Mouse (Mus musculus) CH12.LX (cell line): Measurements from ENCODE around the gene Tacc3.

Experiments used
- CHD1 ChIP-seq: IDR thresholded peaks from 2 replicates; pipeline ENCODE4 v1.6.1; 2012; ENCODE audit warnings: low read depth, low read length, improper control_type of control experiment, inconsistent platforms
- CHD2 ChIP-seq: IDR thresholded peaks from 2 replicates; pipeline ENCODE4 v1.6.1; 2011; ENCODE audit warnings: low read length, improper control_type of control experiment
- CTCF ChIP-seq, 2 experiments: IDR thresholded peaks in 1 of 2; conservative IDR thresholded peaks in 1 of 2; 2 replicates each; pipeline ENCODE4 v1.5.1; 2011 to 2012; ENCODE audit warnings: low read depth in 2 of 2, low read length in 2 of 2, improper control_type of control experiment in 1 of 2, inconsistent platforms in 1 of 2, mild to moderate bottlenecking in 1 of 2, moderate library complexity in 1 of 2
- JUN ChIP-seq: IDR thresholded peaks from 2 replicates; pipeline ENCODE4 v1.6.1; 2011; ENCODE audit warnings: low read depth, mild to moderate bottlenecking, low read length, improper control_type of control experiment, moderate library complexity; ENCODE audit not compliant: insufficient read depth
- MAX ChIP-seq: IDR thresholded peaks from 2 replicates; pipeline ENCODE4 v1.6.1; 2011; ENCODE audit warnings: low read length, improper control_type of control experiment
- MAZ ChIP-seq: IDR thresholded peaks from 2 replicates; pipeline ENCODE4 v1.6.1; 2012; ENCODE audit warnings: low read depth, mild to moderate bottlenecking, inconsistent platforms, low read length, improper control_type of control experiment, moderate library complexity
- POLR2A ChIP-seq: IDR thresholded peaks from 2 replicates; pipeline ENCODE4 v1.6.1; 2011; ENCODE audit warnings: low read depth, mild to moderate bottlenecking, improper control_type of control experiment, low read length
- POLR2AphosphoS2 ChIP-seq: IDR thresholded peaks from 2 replicates; pipeline ENCODE4 v1.6.1; 2011; ENCODE audit warnings: low read depth, low read length, improper control_type of control experiment
- RAD21 ChIP-seq: IDR thresholded peaks from 2 replicates; pipeline ENCODE4 v1.6.1; 2011; ENCODE audit warnings: low read depth, mild to moderate bottlenecking, low read length, improper control_type of control experiment, moderate library complexity
- SMC3 ChIP-seq: IDR thresholded peaks from 2 replicates; pipeline ENCODE4 v1.6.1; 2011; ENCODE audit warnings: low read depth, low read length, improper control_type of control experiment
- TCF12 ChIP-seq: IDR thresholded peaks from 2 replicates; pipeline ENCODE4 v1.6.1; 2014; ENCODE audit warnings: low read depth, mild to moderate bottlenecking, inconsistent platforms, low read length, improper control_type of control experiment
- USF1 ChIP-seq: IDR thresholded peaks from 2 replicates; pipeline ENCODE4 v1.6.1; 2014; ENCODE audit warnings: low read depth, mild to moderate bottlenecking, inconsistent platforms, low read length, improper control_type of control experiment
- ZNF384 ChIP-seq: IDR thresholded peaks from 2 replicates; pipeline ENCODE4 v1.6.1; 2012; ENCODE audit warnings: low read depth, low read length, improper control_type of control experiment, inconsistent platforms

- TF ChIP-seq CHD1 (no peak), CHD2 (no peak), MAZ (no peak), JUN (no peak), CTCF (conservative IDR thresholded peaks at IDR 0.05 in 1 of 2, IDR thresholded peaks at IDR 0.05 in 1 of 2; ENCODE audit: low read depth in 2 of 2, low read length in 2 of 2) (no peak), RAD21 (no peak), ZNF384 (no peak), POLR2A (no peak), USF1 (no peak), TCF12 (no peak), POLR2AphosphoS2 (no peak), SMC3 (no peak), MAX (no peak)
Measured at GRCm38 (mm10) chr5:33682963-33683362, 25.0 kb downstream of the Tacc3 start.
